Comparison of ENCODE assay signal across 11 mouse cellular contexts in genomic region chr12:26734558-26734897, GRCm38 (mm10).
DNase-seq lines count a peak whose midpoint lies in the region; ATAC-seq lines count a peak whose summit lies in the region.
"Had no signal": no experiment of that assay in that cellular context is flagged by ENCODE, and none has a peak within 500 bp of the region (broad histone marks: within the 10 kb centered on the region; RNA-seq: fewer than 3 reads in every experiment).

No protein-coding gene starts in this region.

- no peak overlapping the region for H3K4me3 ChIP-seq in neural tube, embryonic 13.5 days
- no peak overlapping the region for H3K4me3 ChIP-seq in forebrain, embryonic 13.5 days
- no peak overlapping the region for H3K4me3 ChIP-seq in limb, embryonic 10.5 days
- H3K4me3 ChIP-seq: heart, embryonic 10.5 days; layer of hippocampus, adult 2 months had no signal

- no peak overlapping the region for H3K9ac ChIP-seq in neural tube, embryonic 13.5 days
- no peak overlapping the region for H3K9ac ChIP-seq in forebrain, embryonic 13.5 days

- no peaks in the 10 kb centered on the region for H3K27me3 ChIP-seq in neural tube, embryonic 13.5 days
- no peaks in the 10 kb centered on the region for H3K27me3 ChIP-seq in forebrain, embryonic 13.5 days
- no peaks in the 10 kb centered on the region for H3K27me3 ChIP-seq in limb, embryonic 10.5 days (ENCODE audit: low read depth, poor library complexity, severe bottlenecking)

- peak; percentile 61 for ATAC-seq in neural tube, embryonic 13.5 days (ENCODE audit: low read depth)
- peak; percentile 77 for ATAC-seq in forebrain, embryonic 13.5 days

- H3K4me1 ChIP-seq in neural tube, embryonic 13.5 days (replicated peaks), result peaks cover 16% of the 10 kb centered on the region
- H3K4me1 ChIP-seq in forebrain, embryonic 13.5 days, result peaks cover 14% of the 10 kb centered on the region
- H3K4me1 ChIP-seq in limb, embryonic 10.5 days, result peaks cover 29% of the 10 kb centered on the region

- peaks cover 9% of the 10 kb centered on the region; the same call in 1 of the 2 replicates for H3K9me3 ChIP-seq in neural tube, embryonic 13.5 days
- no peaks in the 10 kb centered on the region for H3K9me3 ChIP-seq in forebrain, embryonic 13.5 days (replicated peaks)
- no peaks in the 10 kb centered on the region for H3K9me3 ChIP-seq in limb, embryonic 10.5 days (replicated peaks)
- H3K9me3 ChIP-seq: heart, embryonic 10.5 days had no signal

- H3K36me3 ChIP-seq in neural tube, embryonic 13.5 days, result no peaks in the 10 kb centered on the region
- no peaks in the 10 kb centered on the region for H3K36me3 ChIP-seq in forebrain, embryonic 13.5 days (ENCODE audit: poor library complexity, severe bottlenecking)
- H3K36me3 ChIP-seq in limb, embryonic 10.5 days, result no peaks in the 10 kb centered on the region
- H3K36me3 ChIP-seq: heart, embryonic 10.5 days had no signal

- 0 out of 2 replicates have a peak overlapping the region, but pooled peaks have one; percentile 2 for H3K4me2 ChIP-seq in neural tube, embryonic 13.5 days
- 0 out of 2 replicates have a peak overlapping the region, but pooled peaks have one; percentile 4 for H3K4me2 ChIP-seq in forebrain, embryonic 13.5 days

- WGBS in neural tube, embryonic 13.5 days, result 15% methylated on average over 3 of the region's 3 CpGs
- WGBS in forebrain, embryonic 13.5 days, result 19% methylated on average over 3 of the region's 3 CpGs
- 11% methylated on average over 3 of the region's 3 CpGs for WGBS in limb, embryonic 10.5 days

- no peak for DNase-seq in neural tube, embryonic 10.5 days (ENCODE audit: extremely low spot score, low spot score)
- peak; percentile 35 for DNase-seq in limb, embryonic 10.5 days (ENCODE audit: low spot score)
- DNase-seq in heart, adult 18-20 months, result no peak
- DNase-seq in urinary bladder, adult 2 months (ENCODE audit: low spot score), result no peak
- DNase-seq in adrenal gland, postnatal 36 days, result no peak
- DNase-seq: adrenal gland, postnatal 25 days; cerebellum, adult 18-20 months had no signal

- peak overlapping the region; percentile 74 for H3K27ac ChIP-seq in neural tube, embryonic 13.5 days (replicated peaks)
- H3K27ac ChIP-seq in forebrain, embryonic 13.5 days, result peak overlapping the region; percentile 62
- peak overlapping the region; percentile 66 for H3K27ac ChIP-seq in limb, embryonic 10.5 days
- H3K27ac ChIP-seq: heart, embryonic 10.5 days; layer of hippocampus, adult 2 months had no signal
